Mouse (Mus musculus) MEL (cell line): ENCODE measurements at regions not wholly inside any gene's neighbourhood (a gene's known extent, or its start where the extent isn't known, plus 50 kb on each side); places are given as distances from the start of the nearest gene placed in this dataset.

Experiments used
- DNase-seq: peaks from one replicate; pipeline ENCODE4 v3.0.0; 2011; ENCODE audit warnings: low read depth, low spot score
- H3K27ac ChIP-seq: 2 replicates; pipeline ENCODE4 v1.5.1; 2012; ENCODE audit warnings: low read depth, mild to moderate bottlenecking, control low read depth, low read length, moderate library complexity; ENCODE audit not compliant: control insufficient read depth
- H3K27me3 ChIP-seq, 2 experiments: fragments of 150-350 bp in 1 of 2; sonication (generic) in 1 of 2; 2 replicates each; pipeline ENCODE4 v1.6.1; 2012; ENCODE audit warnings: low read length in 2 of 2, mild to moderate bottlenecking in 2 of 2, improper control_type of control experiment in 1 of 2, moderate library complexity in 1 of 2; ENCODE audit not compliant: insufficient read depth in 2 of 2, control insufficient read depth in 1 of 2
- H3K36me3 ChIP-seq, 2 experiments: 2 replicates each; pipeline ENCODE4 v1.6.1; 2012 to 2014; ENCODE audit warnings: low read length in 2 of 2, improper control_type of control experiment in 1 of 2, inconsistent platforms in 1 of 2, mild to moderate bottlenecking in 1 of 2; ENCODE audit not compliant: insufficient read depth in 2 of 2, control insufficient read depth in 1 of 2
- H3K4me1 ChIP-seq, 2 experiments: fragments of 150-350 bp in 1 of 2; sonication (generic) in 1 of 2; 2 replicates each; pipeline ENCODE4 v1.6.1; 2012; ENCODE audit warnings: low read length in 2 of 2, improper control_type of control experiment in 1 of 2, mild to moderate bottlenecking in 1 of 2; ENCODE audit not compliant: insufficient read depth in 2 of 2, control insufficient read depth in 1 of 2
- H3K4me3 ChIP-seq, 2 experiments: fragments of 150-350 bp in 1 of 2; sonication (generic) in 1 of 2; 2 replicates each; pipeline ENCODE4 v1.5.1; 2012; ENCODE audit warnings: low read depth in 2 of 2, low read length in 2 of 2, mild to moderate bottlenecking in 2 of 2, moderate library complexity in 2 of 2, control low read depth in 1 of 2, improper control_type of control experiment in 1 of 2; ENCODE audit not compliant: control insufficient read depth in 1 of 2, insufficient read depth in 1 of 2
- H3K79me2 ChIP-seq: 2 replicates; pipeline ENCODE4 v1.6.1; 2012; ENCODE audit warnings: mild to moderate bottlenecking, low read length, moderate library complexity; ENCODE audit not compliant: control insufficient read depth, poor library complexity, insufficient read depth
- H3K9ac ChIP-seq: 2 replicates; pipeline ENCODE4 v1.6.1; 2012; ENCODE audit warnings: low read depth, mild to moderate bottlenecking, control low read depth, low read length, moderate library complexity; ENCODE audit not compliant: control insufficient read depth, poor library complexity, severe bottlenecking
- H3K9me3 ChIP-seq: fragments of 150-350 bp; sonication (generic); replicated peaks from 2 replicates; pipeline ENCODE4 v1.6.1; 2012; ENCODE audit warnings: mild to moderate bottlenecking, low read length, improper control_type of control experiment, moderate library complexity; ENCODE audit not compliant: insufficient read depth
- BHLHE40 ChIP-seq: IDR thresholded peaks from 2 replicates; pipeline ENCODE4 v1.6.1; 2012; ENCODE audit warnings: low read depth, mild to moderate bottlenecking, inconsistent platforms, low read length, improper control_type of control experiment, borderline replicate concordance
- CHD1 ChIP-seq: IDR thresholded peaks from 2 replicates; pipeline ENCODE4 v1.6.1; 2012; ENCODE audit warnings: low read depth, mild to moderate bottlenecking, inconsistent platforms, low read length, improper control_type of control experiment
- CHD2 ChIP-seq: IDR thresholded peaks from 2 replicates; pipeline ENCODE4 v1.6.1; 2011; ENCODE audit warnings: low read length, improper control_type of control experiment
- CTCF ChIP-seq, 3 experiments: IDR thresholded peaks in 2 of 3; conservative IDR thresholded peaks in 1 of 3; 2 replicates each; pipeline ENCODE4 v1.5.1; 2011 to 2012; ENCODE audit warnings: low read length in 3 of 3, low read depth in 2 of 3, mild to moderate bottlenecking in 2 of 3, improper control_type of control experiment in 1 of 3, inconsistent platforms in 1 of 3, mixed read lengths in 1 of 3, moderate library complexity in 1 of 3; ENCODE audit not compliant: control insufficient read depth in 1 of 3, insufficient read depth in 1 of 3, poor library complexity in 1 of 3, severe bottlenecking in 1 of 3
- ETS1 ChIP-seq: IDR thresholded peaks from 2 replicates; pipeline ENCODE4 v1.6.1; 2012; ENCODE audit warnings: low read depth, mild to moderate bottlenecking, inconsistent platforms, low read length, improper control_type of control experiment, moderate library complexity
- GABPA ChIP-seq: IDR thresholded peaks from 2 replicates; pipeline ENCODE4 v1.6.1; 2012; ENCODE audit warnings: low read depth, mild to moderate bottlenecking, inconsistent platforms, low read length, improper control_type of control experiment, moderate library complexity
- GATA1 ChIP-seq: IDR thresholded peaks from 2 replicates; pipeline ENCODE4 v1.6.1; 2011; ENCODE audit warnings: low read depth, low read length, improper control_type of control experiment
- HCFC1 ChIP-seq: IDR thresholded peaks from 2 replicates; pipeline ENCODE4 v1.6.1; 2012; ENCODE audit warnings: low read depth, mild to moderate bottlenecking, inconsistent platforms, low read length, improper control_type of control experiment, moderate library complexity
- JUND ChIP-seq: IDR thresholded peaks from 2 replicates; pipeline ENCODE4 v1.6.1; 2011; ENCODE audit warnings: low read depth, mild to moderate bottlenecking, improper control_type of control experiment, low read length
- KAT2A ChIP-seq: conservative IDR thresholded peaks from 2 replicates; pipeline ENCODE4 v1.6.1; 2012; ENCODE audit warnings: low read depth, low read length, improper control_type of control experiment, inconsistent platforms
- MAFK ChIP-seq: IDR thresholded peaks from 2 replicates; pipeline ENCODE4 v1.6.1; 2011; ENCODE audit warnings: low read depth, mild to moderate bottlenecking, low read length, improper control_type of control experiment, borderline replicate concordance
- MAX ChIP-seq: IDR thresholded peaks from 2 replicates; pipeline ENCODE4 v1.6.1; 2011; ENCODE audit warnings: low read length, improper control_type of control experiment
- MEF2A ChIP-seq: IDR thresholded peaks from 2 replicates; pipeline ENCODE4 v1.6.1; 2014; ENCODE audit warnings: low read depth, mild to moderate bottlenecking, inconsistent platforms, low read length, improper control_type of control experiment; ENCODE audit not compliant: poor library complexity, insufficient replicate concordance, severe bottlenecking; ENCODE audit errors: extremely low read depth
- MXI1 ChIP-seq: IDR thresholded peaks from 2 replicates; pipeline ENCODE4 v1.6.1; 2011; ENCODE audit warnings: mild to moderate bottlenecking, low read depth, low read length, improper control_type of control experiment
- MYB ChIP-seq: IDR thresholded peaks from 2 replicates; pipeline ENCODE4 v1.6.1; 2011; ENCODE audit warnings: mild to moderate bottlenecking, low read depth, low read length, improper control_type of control experiment
- MYC ChIP-seq: IDR thresholded peaks from 2 replicates; pipeline ENCODE4 v1.6.1; 2011; ENCODE audit warnings: low read depth, mild to moderate bottlenecking, low read length, improper control_type of control experiment, moderate library complexity
- NELFE ChIP-seq: IDR thresholded peaks from 2 replicates; pipeline ENCODE4 v1.6.1; 2011; ENCODE audit warnings: low read depth, low read length, improper control_type of control experiment
- NRF1 ChIP-seq: IDR thresholded peaks from 2 replicates; pipeline ENCODE4 v1.6.1; 2014; ENCODE audit warnings: low read depth, mild to moderate bottlenecking, inconsistent platforms, low read length, improper control_type of control experiment, moderate library complexity; ENCODE audit not compliant: poor library complexity, insufficient read depth, severe bottlenecking
- POLR2AphosphoS2 ChIP-seq: IDR thresholded peaks from 2 replicates; pipeline ENCODE4 v1.6.1; 2011; ENCODE audit warnings: low read length, improper control_type of control experiment
- POLR2AphosphoS5 ChIP-seq: IDR thresholded peaks from 2 replicates; pipeline ENCODE4 v1.6.1; 2012; ENCODE audit warnings: low read depth, borderline replicate concordance, mild to moderate bottlenecking, inconsistent platforms, low read length, moderate library complexity, mixed read lengths
- RAD21 ChIP-seq: IDR thresholded peaks from 2 replicates; pipeline ENCODE4 v1.6.1; 2011; ENCODE audit warnings: mild to moderate bottlenecking, low read depth, low read length, improper control_type of control experiment
- RCOR1 ChIP-seq: IDR thresholded peaks from 2 replicates; pipeline ENCODE4 v1.6.1; 2012; ENCODE audit warnings: low read depth, mild to moderate bottlenecking, inconsistent platforms, low read length, improper control_type of control experiment
- SIN3A ChIP-seq: IDR thresholded peaks from 2 replicates; pipeline ENCODE4 v1.6.1; 2012; ENCODE audit warnings: low read length, improper control_type of control experiment, inconsistent platforms
- TBP ChIP-seq: IDR thresholded peaks from 2 replicates; pipeline ENCODE4 v1.8.0; 2011; ENCODE audit warnings: low read depth, low read length, improper control_type of control experiment
- TCF12 ChIP-seq: IDR thresholded peaks from 2 replicates; pipeline ENCODE4 v1.6.1; 2014; ENCODE audit warnings: low read depth, mild to moderate bottlenecking, inconsistent platforms, low read length, improper control_type of control experiment, moderate library complexity
- UBTF ChIP-seq: IDR thresholded peaks from 2 replicates; pipeline ENCODE4 v1.6.1; 2012; ENCODE audit warnings: low read depth, mild to moderate bottlenecking, inconsistent platforms, low read length, improper control_type of control experiment, moderate library complexity, borderline replicate concordance; ENCODE audit not compliant: insufficient read depth
- USF1 ChIP-seq: IDR thresholded peaks from 2 replicates; pipeline ENCODE4 v1.6.1; 2014; ENCODE audit warnings: low read depth, mild to moderate bottlenecking, inconsistent platforms, low read length, improper control_type of control experiment, moderate library complexity
- USF2 ChIP-seq, 2 experiments: IDR thresholded peaks; 2 replicates each; pipeline ENCODE4 v1.6.1; 2011 to 2012; ENCODE audit warnings: improper control_type of control experiment in 2 of 2, low read length in 2 of 2, borderline replicate concordance in 1 of 2, inconsistent platforms in 1 of 2, low read depth in 1 of 2, mild to moderate bottlenecking in 1 of 2; ENCODE audit not compliant: insufficient read depth in 1 of 2
- ZC3H11A ChIP-seq: IDR thresholded peaks from 2 replicates; pipeline ENCODE4 v1.6.1; 2012; ENCODE audit warnings: low read depth, mild to moderate bottlenecking, inconsistent platforms, low read length, improper control_type of control experiment
- ZKSCAN1 ChIP-seq: IDR thresholded peaks from 2 replicates; pipeline ENCODE4 v1.6.1; 2012; ENCODE audit warnings: low read depth, mild to moderate bottlenecking, inconsistent platforms, low read length, improper control_type of control experiment, moderate library complexity
- ZMIZ1 ChIP-seq: IDR thresholded peaks from 2 replicates; pipeline ENCODE4 v1.6.1; 2012; ENCODE audit warnings: low read depth, mild to moderate bottlenecking, inconsistent platforms, low read length, improper control_type of control experiment, moderate library complexity
- ZNF384 ChIP-seq: IDR thresholded peaks from 2 replicates; pipeline ENCODE4 v1.6.1; 2012; ENCODE audit warnings: low read depth, mild to moderate bottlenecking, inconsistent platforms, low read length, improper control_type of control experiment

- peak; percentile 23 for DNase-seq
- no peak overlapping the region for H3K9ac ChIP-seq
- no peaks in the 10 kb centered on the region for H3K79me2 ChIP-seq
- H3K9me3 ChIP-seq, result no peaks in the 10 kb centered on the region
- no peaks in the 10 kb centered on the region; a peak in 1 of 4 replicates for H3K27me3 ChIP-seq
- TF ChIP-seq ZC3H11A, result no peak
- no peak for TF ChIP-seq GABPA
- TF ChIP-seq CTCF (IDR thresholded peaks at IDR 0.05 in 2 of 3, conservative IDR thresholded peaks at IDR 0.05 in 1 of 3; ENCODE audit: control insufficient read depth in 1 of 3, insufficient read depth in 1 of 3, low read depth in 2 of 3, low read length in 3 of 3, poor library complexity in 1 of 3, severe bottlenecking in 1 of 3), result no peak
- TF ChIP-seq POLR2AphosphoS5, result no peak
- TF ChIP-seq UBTF, result no peak
- TF ChIP-seq TBP, result no peak
- peak; percentile 88 for TF ChIP-seq USF1
- no peak for TF ChIP-seq NELFE
- no peak for TF ChIP-seq ZKSCAN1
- TF ChIP-seq HCFC1, result no peak
- 0 out of 2 replicates have a peak, but pooled peaks have one; percentile 19 for TF ChIP-seq GATA1
- TF ChIP-seq MAFK, result no peak
- no peak for TF ChIP-seq CHD1
- no peak for TF ChIP-seq MYB
- no peak for TF ChIP-seq BHLHE40
- no peak for TF ChIP-seq NRF1
- no peak for TF ChIP-seq MXI1
- TF ChIP-seq SIN3A, result no peak
- TF ChIP-seq RCOR1, result no peak
- TF ChIP-seq ETS1, result no peak
- TF ChIP-seq JUND, result no peak
- 0 out of 2 replicates have a peak, but pooled peaks have one; percentile 17 for TF ChIP-seq TCF12
- TF ChIP-seq MAX, result no peak; the same call in 1 of the 2 replicates
- peak in 1 of 2 experiments; percentile 60; a peak in 1 of 4 replicates for TF ChIP-seq USF2 (IDR thresholded peaks at IDR 0.05; ENCODE audit: borderline replicate concordance in 1 of 2, insufficient read depth in 1 of 2, low read depth in 1 of 2, low read length in 2 of 2)
- TF ChIP-seq ZNF384, result no peak
- TF ChIP-seq RAD21, result no peak
- no peak for TF ChIP-seq CHD2
- TF ChIP-seq KAT2A, result no peak
- TF ChIP-seq MYC, result no peak
- TF ChIP-seq ZMIZ1, result no peak
- no peak for TF ChIP-seq POLR2AphosphoS2
- TF ChIP-seq MEF2A, result no peak
- H3K4me1 ChIP-seq, result peaks cover 0 to 6% of the 10 kb centered on the region in 2 experiments; a peak in 1 of 4 replicates
- H3K27ac ChIP-seq, result no peak overlapping the region
- H3K4me3 ChIP-seq, result no peak overlapping the region
- H3K36me3 ChIP-seq, result peaks cover 0 to 2% of the 10 kb centered on the region in 2 experiments; a peak in 1 of 4 replicates
These were observed 62.9 kb upstream of the Sfmbt2 start for GRCm38 (mm10) chr2:10307376-10307775.
